Mouse (Mus musculus): ENCODE results near the gene Spast. TPM values are rescaled to one million over a fixed set of nuclear protein-coding genes. Genes with fewer than 3 reads are reported as not detected.

The Spast gene
- 10 to 100 TPM; 29.5 to 33.2 TPM for total RNA-seq (2023)

GRCm38 (mm10) chr17:74338937-74339804 lies at the start of gene Spast:
Gene Spast, plus strand, starts transcription at chr17:74338987.

GRCm38 (mm10) chr17:74295026-74295970 lies 43.5 kb upstream of the Spast start, which contains the start of gene Memo1:
Gene Memo1, minus strand, starts transcription at chr17:74295521.

GRCm38 (mm10) chr17:74323844-74324243 lies 14.9 kb upstream of the Spast start, which contains the start of gene Dpy30:
Gene Dpy30, minus strand, starts transcription at chr17:74323944.

GRCm38 (mm10) chr17:74395383-74396065 lies 56.7 kb downstream of the Spast start, which contains the start of gene Slc30a6:
Gene Slc30a6, plus strand, starts transcription at chr17:74395608.

Other genes starting within 250 kb of the Spast start
- gene Memo1, start 43.5 kb upstream of the Spast start, total RNA-seq (2023) = 10 to 100 TPM; 32.4 to 33.1 TPM
- gene Dpy30, start 15.0 kb upstream of the Spast start, total RNA-seq (2023) = 10 to 100 TPM; 42.0 to 46.8 TPM
- 10 to 100 TPM; 16.3 to 19.3 TPM for gene Slc30a6, start 56.6 kb downstream of the Spast start, total RNA-seq (2023)
- 10 to 100 TPM; 21.9 to 24.8 TPM for gene Nlrc4, start 120.2 kb downstream of the Spast start, total RNA-seq (2023)
- 10 to 100 TPM; 62.6 to 73.1 TPM for gene Yipf4, start 150.5 kb downstream of the Spast start, total RNA-seq (2023)
- 100 to 1,000 TPM; 229 to 236 TPM for gene Birc6, start 189.3 kb downstream of the Spast start, total RNA-seq (2023)

Measured in B cell, adult 67 days (primary cell).